Mouse (Mus musculus) heart, embryonic 16.5 days (tissue): Measurements from ENCODE around the gene Uty. TPM values are rescaled to one million over a fixed set of nuclear protein-coding genes. Genes with fewer than 3 reads are reported as not detected.

Experiments
- ATAC-seq: fragments of 200-750 bp; cut with Nextera tagmentation; replicated peaks from 2 replicates; pipeline ENCODE4 v1.8.0; 2017; ENCODE audit warnings: moderate number of reproducible peaks; ENCODE audit not compliant: insufficient read depth, low FRiP score; ENCODE audit errors: extremely low read depth
- H3K27ac ChIP-seq: fragments of 300-500 bp; sonication (generic); 2 replicates; pipeline ENCODE4 v1.5.1; 2014; ENCODE audit warnings: mild to moderate bottlenecking, low read length, control low read depth, moderate library complexity
- H3K27me3 ChIP-seq: fragments of 300-500 bp; sonication (generic); 2 replicates; pipeline ENCODE4 v1.6.1; 2014; ENCODE audit warnings: low read length, mixed read lengths; ENCODE audit not compliant: control insufficient read depth, insufficient read depth
- H3K36me3 ChIP-seq: fragments of 300-500 bp; sonication (generic); 2 replicates; pipeline ENCODE4 v1.6.1; 2014; ENCODE audit not compliant: control insufficient read depth, insufficient read depth
- H3K4me1 ChIP-seq: fragments of 300-500 bp; sonication (generic); 2 replicates; pipeline ENCODE4 v1.6.1; 2014; ENCODE audit warnings: low read length, mixed read lengths; ENCODE audit not compliant: control insufficient read depth, insufficient read depth
- H3K4me2 ChIP-seq: fragments of 300-500 bp; sonication (generic); 2 replicates; pipeline ENCODE4 v1.6.1; 2014; ENCODE audit warnings: low read depth, mild to moderate bottlenecking, control low read depth, low read length
- H3K4me3 ChIP-seq: fragments of 300-500 bp; sonication (generic); 2 replicates; pipeline ENCODE4 v1.5.1; 2014; ENCODE audit warnings: mild to moderate bottlenecking, control low read depth, low read length
- H3K9ac ChIP-seq: fragments of 300-500 bp; sonication (generic); 2 replicates; pipeline ENCODE4 v1.6.1; 2014; ENCODE audit warnings: low read length, control low read depth
- H3K9me3 ChIP-seq: fragments of 300-500 bp; sonication (generic); replicated peaks from 2 replicates; pipeline ENCODE4 v1.6.1; 2016; ENCODE audit warnings: low read length; ENCODE audit not compliant: control insufficient read depth
- WGBS: fragments of 180-500 bp; shearing (Covaris S2); extraction: QIAGEN DNeasy Blood & Tissue Kit; methylation state at CpG from one replicate; pipeline ENCODE4 v1.1.7; 2014; 5-methylcytosine and 5-hydroxymethylcytosine counted together
- polyA plus RNA-seq: library from polyadenylated mRNA; unstranded; fragments of >200 nt; fragmentation: Nextera tagmentation; extraction: Ambion mirVana; gene quantifications from 2 replicates; pipeline ENCODE4 v1.2.1, GENCODE M21; 2015

Gene Uty
- polyA plus RNA-seq, 1 experiment from 2014 or later, result 5.4 TPM

DNA sequence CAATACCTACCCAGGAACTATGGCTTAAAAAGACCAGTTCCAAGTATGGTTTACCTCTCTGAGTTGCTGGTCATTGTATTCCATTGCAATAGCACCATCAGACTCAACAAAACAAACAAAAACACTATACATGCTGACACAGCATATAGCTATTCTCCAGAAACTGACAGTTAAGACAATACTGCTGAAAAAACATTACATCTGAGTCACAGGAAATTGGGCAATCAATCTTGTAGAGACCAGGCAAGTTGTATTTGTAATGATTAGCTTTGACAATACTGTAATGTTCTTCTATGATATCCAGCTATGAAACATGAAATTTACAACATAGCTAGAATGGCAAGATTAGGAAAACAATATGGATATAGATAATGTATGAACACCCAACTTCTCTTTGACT is 82.5 kb downstream of the Uty start:
- no peaks in the 10 kb centered on the region for H3K9me3 ChIP-seq
- no peaks in the 10 kb centered on the region for H3K4me1 ChIP-seq
- no peaks in the 10 kb centered on the region for H3K36me3 ChIP-seq
- no peak overlapping the region for H3K9ac ChIP-seq
- no peaks in the 10 kb centered on the region for H3K27me3 ChIP-seq
- no peak overlapping the region for H3K4me3 ChIP-seq
- no peak overlapping the region for H3K27ac ChIP-seq
- ATAC-seq, result no peak
- H3K4me2 ChIP-seq, result no peak overlapping the region

DNA sequence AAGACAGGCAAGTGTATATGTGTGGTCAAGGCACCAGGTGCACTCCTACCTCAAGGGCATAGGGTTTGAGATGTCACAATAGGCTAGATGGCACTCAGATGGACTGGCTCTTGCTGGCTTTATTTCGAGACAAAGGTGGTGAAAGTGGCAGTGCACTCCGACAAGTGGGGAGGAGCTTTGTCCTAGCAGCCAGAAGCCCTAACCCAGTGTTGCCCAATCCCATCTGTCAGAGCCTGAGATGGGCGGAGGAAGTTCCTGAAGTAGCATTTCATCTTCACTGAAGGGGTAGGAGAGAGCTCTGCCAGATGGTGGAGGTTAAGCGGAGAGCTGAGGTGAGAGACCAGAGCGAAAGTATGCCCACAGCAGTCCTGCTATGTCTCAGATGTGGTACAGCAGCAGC is 129.4 kb downstream of the Uty start:
- Histone ChIP-seq H3K27me3 (no peaks in the 10 kb centered on the region), H3K36me3 (no peaks in the 10 kb centered on the region), H3K4me3 (no peak overlapping the region), H3K4me2 (no peak overlapping the region), H3K4me1 (no peaks in the 10 kb centered on the region), H3K9ac (no peak overlapping the region), H3K9me3 (no peaks in the 10 kb centered on the region), H3K27ac (no peak overlapping the region)
- ATAC-seq, result no peak
- WGBS, result 84% methylated on average over 5 of the region's 5 CpGs

DNA sequence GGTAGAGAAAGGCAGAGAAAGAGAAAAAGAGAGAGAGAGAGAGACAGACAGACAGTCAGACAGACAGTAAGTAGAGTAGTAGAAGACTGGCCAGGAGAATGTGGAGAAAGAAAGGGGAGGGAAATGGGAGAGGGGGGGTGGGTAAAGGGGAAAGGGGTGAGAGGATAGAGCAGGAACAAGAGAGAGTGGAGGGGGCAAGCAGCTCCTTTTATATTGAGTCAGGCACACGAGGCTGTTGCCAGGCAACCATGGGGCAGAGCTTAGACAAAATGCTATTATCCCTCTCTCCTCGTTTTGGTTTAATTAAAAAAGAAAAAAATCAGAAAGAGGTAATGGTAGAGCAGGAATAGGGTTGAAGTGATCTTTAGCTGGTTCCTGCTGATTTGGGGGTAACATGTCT is 131.5 kb downstream of the Uty start:
- Histone ChIP-seq H3K27ac (no peak overlapping the region), H3K4me2 (no peak overlapping the region), H3K36me3 (no peaks in the 10 kb centered on the region), H3K4me3 (no peak overlapping the region), H3K4me1 (no peaks in the 10 kb centered on the region), H3K27me3 (no peaks in the 10 kb centered on the region), H3K9ac (no peak overlapping the region), H3K9me3 (no peaks in the 10 kb centered on the region)
- WGBS, result 67% methylated on average over 2 of the region's 2 CpGs
- no peak for ATAC-seq

Other genes starting within 250 kb of the Uty start
- gene Eif2s3y, start 235.2 kb downstream of the Uty start, polyA plus RNA-seq, result 25.2 and 31.4 TPM in 2 replicates
- 13.2 and 17.4 TPM in 2 replicates for gene Ddx3y, start 40.9 kb upstream of the Uty start, polyA plus RNA-seq
- not detected in 2 replicates for gene Usp9y, start 214.0 kb upstream of the Uty start, polyA plus RNA-seq